Mouse (Mus musculus) midbrain, embryonic 13.5 days (tissue): ENCODE data around the gene Cd276. TPM values are rescaled to one million over a fixed set of nuclear protein-coding genes. Genes with fewer than 3 reads are reported as not detected.
A peak's percentile ranks its signal among the peaks of the same experiment; 100 is the strongest.
"Not testable (repeated sequence)": the region's sequence is repeated elsewhere in the genome, so short reads cannot be mapped to it uniquely, and the experiment has no call there.

Source experiments
- ATAC-seq: fragments of 200-750 bp; cut with Nextera tagmentation; 2 replicates; pipeline ENCODE4 v1.8.0; 2017; ENCODE audit warnings: mild to moderate bottlenecking, moderate TSS enrichment, moderate library complexity
- H3K27ac ChIP-seq: fragments of 300-500 bp; sonication (generic); 2 replicates; pipeline ENCODE4 v1.5.1; 2015; ENCODE audit warnings: inconsistent platforms, mild to moderate bottlenecking, moderate library complexity
- H3K27me3 ChIP-seq: fragments of 300-500 bp; sonication (generic); 2 replicates; pipeline ENCODE4 v1.6.1; 2015; ENCODE audit warnings: mild to moderate bottlenecking, inconsistent platforms
- H3K36me3 ChIP-seq: fragments of 300-500 bp; sonication (generic); 2 replicates; pipeline ENCODE4 v1.6.1; 2015; ENCODE audit warnings: mild to moderate bottlenecking, inconsistent platforms
- H3K4me1 ChIP-seq: fragments of 300-500 bp; sonication (generic); replicated peaks from 2 replicates; pipeline ENCODE4 v1.6.1; 2015; ENCODE audit warnings: inconsistent platforms
- H3K4me2 ChIP-seq: fragments of 300-500 bp; sonication (generic); replicated peaks from 2 replicates; pipeline ENCODE4 v1.6.1; 2015; ENCODE audit warnings: moderate library complexity, mild to moderate bottlenecking, inconsistent platforms
- H3K4me3 ChIP-seq: fragments of 300-500 bp; sonication (generic); replicated peaks from 2 replicates; pipeline ENCODE4 v1.5.1; 2015; ENCODE audit warnings: mild to moderate bottlenecking, inconsistent platforms
- H3K9ac ChIP-seq: fragments of 300-500 bp; sonication (generic); replicated peaks from 2 replicates; pipeline ENCODE4 v1.6.1; 2015; ENCODE audit warnings: mild to moderate bottlenecking, inconsistent platforms
- H3K9me3 ChIP-seq: fragments of 300-500 bp; sonication (generic); 2 replicates; pipeline ENCODE4 v1.6.1; 2016; ENCODE audit warnings: mild to moderate bottlenecking, inconsistent platforms
- WGBS: fragments of 180-500 bp; shearing (Covaris S2); methylation state at CpG from one replicate; pipeline ENCODE4 v1.1.7; 2015; 5-methylcytosine and 5-hydroxymethylcytosine counted together
- polyA plus RNA-seq: library from polyadenylated mRNA; unstranded; fragments of >200 nt; fragmentation: Nextera tagmentation; extraction: Ambion mirVana; gene quantifications from 2 replicates; pipeline ENCODE4 v1.2.1, GENCODE M21; 2015

The Cd276 gene
- polyA plus RNA-seq, 1 experiment from 2014 or later = 33.9 TPM

DNA sequence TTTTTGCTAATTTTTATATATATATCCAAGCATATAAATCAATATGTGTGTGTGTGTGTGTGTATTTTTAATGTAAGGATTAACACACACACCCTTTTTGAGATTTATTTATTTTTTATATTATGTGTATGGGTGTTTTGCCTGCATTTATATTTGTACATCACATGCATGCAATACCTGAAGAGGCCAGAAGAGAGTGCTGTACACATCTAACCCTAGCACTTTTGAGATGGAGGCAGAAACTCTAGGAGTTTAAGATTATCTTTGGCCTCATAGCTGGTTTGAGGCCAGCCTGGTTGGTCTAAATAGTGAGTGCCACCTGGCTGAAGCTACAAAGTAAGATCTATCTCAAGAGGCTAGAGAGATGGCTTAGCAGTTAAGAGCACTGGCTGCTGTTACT is 12.4 kb upstream of the Cd276 start:
- Histone ChIP-seq H3K4me1 (no peaks in the 10 kb centered on the region), H3K9me3 (no peaks in the 10 kb centered on the region; the same call in 1 of the 2 replicates), H3K27ac (no peak overlapping the region), H3K4me3 (no peak overlapping the region), H3K27me3 (no peaks in the 10 kb centered on the region), H3K4me2 (no peak overlapping the region), H3K36me3 (no peaks in the 10 kb centered on the region), H3K9ac (no peak overlapping the region)
- ATAC-seq = no peak

DNA sequence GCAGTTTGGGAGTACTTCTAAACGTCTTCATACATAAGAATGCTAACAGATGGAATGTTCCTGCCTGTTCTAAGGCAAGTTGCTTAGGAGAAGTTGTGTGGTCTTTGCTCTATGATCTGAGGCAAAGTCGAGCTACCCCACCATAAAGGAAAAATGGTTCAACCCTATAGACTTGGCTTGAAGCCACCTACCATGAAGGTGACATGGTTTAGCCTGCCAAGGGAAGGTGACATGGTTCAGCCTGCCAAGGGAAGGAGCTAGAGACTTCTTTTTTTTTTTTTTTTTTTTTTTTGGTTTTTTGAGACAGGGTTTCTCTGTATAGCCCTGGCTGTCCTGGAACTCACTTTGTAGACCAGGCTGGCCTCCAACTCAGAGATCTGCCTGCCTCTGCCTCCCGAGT is 10.7 kb upstream of the Cd276 start:
- ATAC-seq, H3K27ac ChIP-seq, H3K4me2 ChIP-seq, H3K9ac ChIP-seq, H3K4me3 ChIP-seq, H3K36me3 ChIP-seq, H3K9me3 ChIP-seq, H3K27me3 ChIP-seq, H3K4me1 ChIP-seq: not testable (repeated sequence)
- 88% methylated on average over 3 of the region's 3 CpGs for WGBS

DNA sequence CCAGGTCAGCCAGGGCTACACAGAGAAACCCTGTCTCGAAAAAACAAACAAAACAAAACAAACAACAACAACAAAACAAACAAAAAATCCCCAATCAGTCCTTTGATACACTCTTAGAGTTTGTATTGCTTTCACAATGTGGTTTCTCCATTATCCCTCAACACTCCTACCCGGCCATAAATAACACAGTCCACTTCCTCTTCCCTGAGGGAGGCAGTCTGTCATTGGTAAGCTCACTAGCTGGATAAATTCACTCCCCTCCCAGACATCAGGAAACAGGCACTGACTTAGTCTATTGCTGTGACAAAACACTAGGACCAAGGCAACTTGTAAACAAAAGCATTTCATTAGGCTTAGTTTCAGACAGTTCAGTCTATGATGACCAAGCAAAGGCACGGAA is 5.0 kb upstream of the Cd276 start:
- no peak for ATAC-seq
- no peaks in the 10 kb centered on the region for H3K27me3 ChIP-seq
- peaks cover 15% of the 10 kb centered on the region for H3K4me1 ChIP-seq
- no peak overlapping the region for H3K4me2 ChIP-seq
- H3K9ac ChIP-seq = no peak overlapping the region
- H3K4me3 ChIP-seq = no peak overlapping the region
- no peak overlapping the region for H3K27ac ChIP-seq
- no peaks in the 10 kb centered on the region for H3K36me3 ChIP-seq
- WGBS = 71% methylated on average over 3 of the region's 3 CpGs
- H3K9me3 ChIP-seq = no peaks in the 10 kb centered on the region; the same call in 1 of the 2 replicates

DNA sequence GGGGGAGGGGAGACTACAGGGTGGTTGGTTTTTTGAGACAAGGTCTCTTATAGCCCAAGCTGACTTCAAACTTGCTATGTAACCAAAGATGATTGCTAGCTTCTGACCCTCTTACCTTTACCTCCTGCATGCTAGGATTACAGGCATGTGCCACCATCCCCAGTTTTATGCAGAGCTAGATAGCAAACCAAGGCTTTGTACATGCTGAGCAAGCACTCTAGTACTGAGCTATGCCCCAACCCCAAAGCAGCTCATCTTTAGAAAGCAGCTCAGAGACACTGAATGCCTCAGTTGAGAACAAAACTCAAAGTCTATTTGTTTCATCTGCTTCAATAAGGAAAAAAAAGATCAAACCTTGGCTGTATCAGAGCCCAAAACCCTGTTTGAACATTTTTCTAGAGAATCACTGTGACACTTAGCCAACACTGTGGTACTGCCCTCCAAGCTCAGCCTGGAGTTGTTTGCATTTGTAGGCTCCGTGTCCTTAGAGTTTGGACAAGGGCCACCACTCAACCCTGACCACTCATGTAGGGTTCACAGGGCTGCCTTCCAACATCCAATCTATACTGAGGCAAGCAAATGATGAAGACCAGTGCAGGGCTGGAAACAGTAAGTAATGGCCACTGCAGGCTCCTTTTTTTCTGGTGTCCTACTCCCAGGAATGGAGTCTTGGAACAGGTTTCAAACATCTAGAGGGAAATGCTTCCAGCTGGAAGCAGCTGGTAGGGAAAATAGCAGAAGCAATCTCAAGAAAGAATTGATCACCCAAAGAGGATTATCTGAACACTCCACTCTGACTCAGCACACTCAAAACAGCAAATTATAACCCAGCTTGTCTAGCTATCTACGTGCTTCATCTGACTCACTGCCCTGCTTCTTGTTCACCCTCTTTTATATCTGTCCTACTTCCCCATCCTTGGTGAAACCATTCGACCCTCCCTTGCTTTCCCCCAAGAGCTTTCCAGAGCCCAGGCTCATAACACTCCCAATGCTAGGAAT is 2.5 kb upstream of the Cd276 start:
- H3K9me3 ChIP-seq = no peaks in the 10 kb centered on the region
- no peaks in the 10 kb centered on the region for H3K27me3 ChIP-seq
- no peak overlapping the region for H3K4me3 ChIP-seq
- no peak overlapping the region for H3K4me2 ChIP-seq
- no peak overlapping the region for H3K27ac ChIP-seq
- H3K36me3 ChIP-seq = no peaks in the 10 kb centered on the region
- no peak overlapping the region for H3K9ac ChIP-seq
- 77% methylated on average over 3 of the region's 3 CpGs for WGBS
- no peak for ATAC-seq
- peaks cover 30% of the 10 kb centered on the region for H3K4me1 ChIP-seq

- no peaks in the 10 kb centered on the region for H3K9me3 ChIP-seq
- peaks cover 38% of the 10 kb centered on the region for H3K4me1 ChIP-seq
- 51% methylated on average over 7 of the region's 7 CpGs for WGBS
- no peaks in the 10 kb centered on the region for H3K27me3 ChIP-seq
- H3K4me2 ChIP-seq = no peak overlapping the region
- H3K36me3 ChIP-seq = no peaks in the 10 kb centered on the region
- H3K4me3 ChIP-seq = no peak overlapping the region
- H3K9ac ChIP-seq = no peak overlapping the region
- no peak for ATAC-seq
- no peak overlapping the region for H3K27ac ChIP-seq
Measured at GRCm38 (mm10) chr9:58556627-58557026, 1.4 kb upstream of the Cd276 start.

DNA sequence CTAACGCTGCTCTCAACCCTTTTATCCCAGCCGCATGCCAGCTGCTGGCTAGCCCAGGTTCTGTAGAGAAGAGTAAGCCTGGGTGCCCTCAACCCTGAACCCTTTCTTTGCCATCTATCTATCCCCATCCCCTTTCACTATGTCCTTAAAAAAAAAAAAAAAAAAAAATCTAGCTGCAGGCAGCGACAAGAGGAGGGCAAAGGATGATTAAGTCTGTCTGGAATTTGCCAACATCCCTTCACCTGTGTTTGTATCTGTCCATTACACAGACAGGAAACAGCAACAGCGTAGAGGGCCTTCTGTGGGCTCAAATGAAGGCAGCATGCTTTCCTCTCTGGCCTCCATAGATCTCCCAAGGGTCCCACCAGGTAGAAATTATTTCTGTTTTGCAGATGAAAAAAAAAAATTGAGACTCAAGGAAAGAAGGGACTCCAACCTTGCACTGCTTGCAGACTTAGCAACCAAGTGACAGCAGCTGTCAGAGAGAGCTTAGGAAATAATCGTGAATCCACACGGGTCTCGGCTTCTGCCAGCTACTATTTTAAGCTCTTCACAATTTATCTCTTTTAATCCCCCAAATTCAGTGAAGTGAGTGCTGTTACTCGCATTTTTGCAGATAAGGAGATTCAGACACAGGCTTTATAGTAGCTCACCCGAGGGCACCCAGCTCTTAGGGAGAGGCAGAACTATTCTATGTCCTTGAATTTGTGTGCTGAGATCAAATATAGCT is 613 bp upstream of the Cd276 start:
- Histone ChIP-seq H3K4me1 (peaks cover 38% of the 10 kb centered on the region), H3K27ac (peak overlapping the region; percentile 98), H3K4me3 (peak overlapping the region; percentile 88), H3K9ac (peak overlapping the region; percentile 95), H3K27me3 (no peaks in the 10 kb centered on the region), H3K4me2 (peak overlapping the region; percentile 89), H3K9me3 (no peaks in the 10 kb centered on the region), H3K36me3 (no peaks in the 10 kb centered on the region)
- ATAC-seq = no peak
- WGBS = 13% methylated on average over 9 of the region's 9 CpGs

DNA sequence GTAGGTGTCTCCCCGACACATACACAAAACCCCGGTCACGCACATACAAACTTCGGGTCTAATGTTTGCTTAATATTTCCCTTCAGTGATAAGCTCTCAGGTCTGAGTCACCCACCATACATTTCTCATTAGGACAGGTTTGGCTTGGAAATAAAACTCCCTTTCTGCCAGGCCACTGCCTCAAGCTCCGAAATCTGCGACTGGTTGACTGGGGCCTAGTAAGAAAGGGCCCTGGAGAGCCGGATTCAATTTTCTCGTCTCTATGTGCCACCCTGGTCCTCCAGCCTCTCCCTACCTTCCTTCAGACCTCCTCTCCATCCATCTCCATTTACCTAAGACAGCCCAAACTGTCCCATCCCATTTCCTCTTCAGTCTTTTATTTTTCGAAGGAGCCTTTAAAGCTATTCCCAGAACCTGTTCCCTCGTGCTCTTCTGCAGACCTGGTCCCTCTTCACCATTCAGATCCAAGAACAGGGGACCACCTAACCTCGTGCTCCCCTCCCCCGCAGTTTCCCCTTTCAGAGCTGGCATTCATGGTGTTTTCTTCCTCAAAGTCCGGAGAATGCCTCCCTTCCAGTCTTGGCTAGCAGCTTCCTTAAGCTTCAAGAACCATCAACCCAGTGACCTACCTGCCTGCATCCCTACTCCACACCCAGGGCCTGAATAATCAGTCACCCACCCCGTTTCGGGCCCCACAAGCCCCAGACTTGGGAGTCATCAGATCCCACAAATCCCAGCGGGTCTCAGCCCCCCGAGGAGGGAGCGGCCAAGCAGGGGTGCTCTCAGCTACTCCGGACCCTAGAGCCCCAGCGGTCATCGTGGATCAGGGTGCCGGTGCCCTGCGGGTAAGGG is 955 bp downstream of the Cd276 start:
- no peak; the same call in 1 of the 2 replicates for ATAC-seq
- peaks cover 42% of the 10 kb centered on the region for H3K4me1 ChIP-seq
- no peaks in the 10 kb centered on the region for H3K36me3 ChIP-seq
- peak overlapping the region; percentile 88 for H3K4me3 ChIP-seq
- H3K27ac ChIP-seq = peak overlapping the region; percentile 98
- no peaks in the 10 kb centered on the region for H3K27me3 ChIP-seq
- H3K9ac ChIP-seq = peak overlapping the region; percentile 95
- peak overlapping the region; percentile 89 for H3K4me2 ChIP-seq
- 17% methylated on average over 23 of the region's 23 CpGs for WGBS
- no peaks in the 10 kb centered on the region for H3K9me3 ChIP-seq

- Histone ChIP-seq H3K27me3 (no peaks in the 10 kb centered on the region), H3K4me2 (no peak overlapping the region), H3K27ac (no peak overlapping the region), H3K9me3 (no peaks in the 10 kb centered on the region), H3K4me3 (no peak overlapping the region), H3K36me3 (no peaks in the 10 kb centered on the region), H3K9ac (no peak overlapping the region), H3K4me1 (peaks cover 60% of the 10 kb centered on the region)
- no peak for ATAC-seq
- WGBS = 84% methylated on average over 9 of the region's 9 CpGs
Measured at GRCm38 (mm10) chr9:58552083-58552482, 3.2 kb downstream of the Cd276 start.

DNA sequence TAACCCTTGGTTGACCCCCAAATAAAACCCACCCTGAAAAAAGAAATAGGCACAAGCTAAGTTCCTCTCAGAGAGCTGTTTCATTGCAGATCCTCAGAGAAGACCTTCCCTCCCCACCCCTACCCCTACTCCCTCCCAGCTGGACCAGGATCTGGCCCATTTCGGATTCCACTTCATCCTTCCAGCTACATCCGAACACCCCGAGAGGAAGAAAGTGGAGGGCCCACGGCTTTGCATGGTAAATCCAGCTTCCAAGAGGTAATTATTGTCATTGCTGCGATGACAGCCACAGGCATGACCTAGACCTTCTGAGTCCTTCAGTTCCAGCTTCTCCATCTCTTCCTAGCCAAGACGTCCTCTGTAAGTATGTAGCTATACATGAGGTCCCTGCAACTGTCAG is 4.3 kb downstream of the Cd276 start:
- no peak overlapping the region for H3K4me2 ChIP-seq
- H3K27me3 ChIP-seq = no peaks in the 10 kb centered on the region
- H3K36me3 ChIP-seq = no peaks in the 10 kb centered on the region
- 95% methylated on average over 6 of the region's 6 CpGs for WGBS
- H3K4me1 ChIP-seq = peaks cover 57% of the 10 kb centered on the region
- no peak overlapping the region for H3K9ac ChIP-seq
- no peak overlapping the region for H3K27ac ChIP-seq
- ATAC-seq = no peak
- H3K4me3 ChIP-seq = no peak overlapping the region
- H3K9me3 ChIP-seq = no peaks in the 10 kb centered on the region

DNA sequence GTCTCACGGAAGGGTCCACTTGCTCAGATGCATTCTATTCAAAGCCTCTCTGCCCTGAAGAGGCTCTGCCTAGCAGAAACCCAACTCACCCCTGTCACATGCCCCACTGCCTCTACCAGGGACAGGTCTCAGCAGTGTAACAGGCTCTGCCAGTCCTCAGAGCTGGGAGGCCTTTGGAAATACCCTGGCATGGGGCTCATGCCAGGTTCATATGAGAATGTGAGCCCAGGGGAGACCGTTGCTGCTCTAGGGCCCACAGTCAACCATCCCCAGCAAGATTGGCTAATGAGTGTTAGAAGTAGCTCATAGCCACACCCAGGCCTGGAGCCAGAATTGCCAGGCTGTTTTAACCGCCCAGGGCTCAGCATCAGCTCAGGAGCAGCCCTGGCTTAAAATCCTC is 5.5 kb downstream of the Cd276 start:
- Histone ChIP-seq H3K9ac (0 out of 2 replicates have a peak overlapping the region, but pooled peaks have one; percentile 16), H3K27me3 (no peaks in the 10 kb centered on the region), H3K4me2 (no peak overlapping the region), H3K9me3 (no peaks in the 10 kb centered on the region), H3K27ac (no peak overlapping the region), H3K36me3 (no peaks in the 10 kb centered on the region), H3K4me1 (peaks cover 55% of the 10 kb centered on the region), H3K4me3 (no peak overlapping the region)
- 89% methylated on average over 3 of the region's 3 CpGs for WGBS
- ATAC-seq = no peak

DNA sequence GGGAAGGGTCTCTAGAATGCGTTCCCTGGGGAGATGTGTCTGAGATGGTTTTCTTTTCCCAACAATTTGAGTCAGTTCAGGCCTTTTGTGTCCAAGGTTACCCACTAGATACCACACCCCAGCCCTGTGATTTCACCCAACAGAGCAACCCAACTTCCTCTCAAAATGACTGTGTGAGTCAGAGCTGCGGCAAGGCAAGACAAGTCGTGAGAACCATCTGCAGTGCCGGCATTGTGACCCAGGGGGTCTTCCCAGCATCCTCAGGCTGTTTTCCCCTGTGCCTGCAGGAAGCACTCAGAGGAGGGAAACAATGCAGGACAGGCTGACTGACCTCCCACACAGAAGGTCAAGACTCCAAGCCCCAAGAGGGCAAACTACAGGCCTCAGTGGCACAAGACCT is 6.3 kb downstream of the Cd276 start:
- Histone ChIP-seq H3K9ac (no peak overlapping the region), H3K4me3 (no peak overlapping the region), H3K9me3 (no peaks in the 10 kb centered on the region), H3K4me2 (no peak overlapping the region), H3K36me3 (no peaks in the 10 kb centered on the region), H3K27ac (no peak overlapping the region), H3K4me1 (peaks cover 52% of the 10 kb centered on the region), H3K27me3 (no peaks in the 10 kb centered on the region)
- WGBS = 54% methylated on average over 4 of the region's 4 CpGs
- no peak for ATAC-seq
